Mouse (Mus musculus) layer of hippocampus, adult 9-11 months (tissue): Measurements from ENCODE around the gene Hic1.

Source experiments
- DNase-seq: peaks from one replicate; pipeline ENCODE4 v3.0.0; 2022

Hic1 gene

DNA sequence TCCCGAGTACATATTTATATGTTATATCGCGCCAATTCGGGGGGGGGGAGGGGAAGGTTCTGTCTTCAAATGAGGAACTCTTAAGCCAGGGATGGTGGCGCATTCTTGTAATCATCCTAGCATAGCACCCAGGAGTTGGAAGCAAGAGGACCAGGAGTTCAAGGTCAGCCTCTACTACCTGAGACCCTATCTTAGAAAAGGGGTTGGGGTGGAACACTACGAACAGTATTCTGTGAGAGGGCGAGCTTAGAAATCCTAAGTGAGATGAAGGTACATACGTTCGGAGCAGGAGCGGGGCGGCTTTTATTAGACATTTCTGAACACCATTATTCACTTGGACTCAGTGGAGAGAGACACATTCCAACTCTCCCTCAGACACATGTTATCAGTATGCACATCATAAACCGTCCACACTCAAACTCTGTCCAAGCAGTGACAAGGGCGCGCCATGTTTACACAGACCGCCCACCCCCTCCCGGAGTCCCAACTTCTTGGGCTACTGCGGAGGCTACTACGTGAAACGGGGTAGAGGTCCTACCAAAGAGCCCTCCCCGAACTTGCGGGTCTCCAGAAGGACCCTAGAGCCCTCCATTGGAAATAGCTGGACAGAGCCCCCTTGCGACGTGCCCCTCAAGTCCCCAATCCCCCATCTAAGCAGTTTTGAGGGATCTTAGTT, at the start of gene Hic1:
Gene Hic1 (minus strand): TSS at position 115 of the 676 bp plus-strand sequence.
- no peak for DNase-seq

DNA sequence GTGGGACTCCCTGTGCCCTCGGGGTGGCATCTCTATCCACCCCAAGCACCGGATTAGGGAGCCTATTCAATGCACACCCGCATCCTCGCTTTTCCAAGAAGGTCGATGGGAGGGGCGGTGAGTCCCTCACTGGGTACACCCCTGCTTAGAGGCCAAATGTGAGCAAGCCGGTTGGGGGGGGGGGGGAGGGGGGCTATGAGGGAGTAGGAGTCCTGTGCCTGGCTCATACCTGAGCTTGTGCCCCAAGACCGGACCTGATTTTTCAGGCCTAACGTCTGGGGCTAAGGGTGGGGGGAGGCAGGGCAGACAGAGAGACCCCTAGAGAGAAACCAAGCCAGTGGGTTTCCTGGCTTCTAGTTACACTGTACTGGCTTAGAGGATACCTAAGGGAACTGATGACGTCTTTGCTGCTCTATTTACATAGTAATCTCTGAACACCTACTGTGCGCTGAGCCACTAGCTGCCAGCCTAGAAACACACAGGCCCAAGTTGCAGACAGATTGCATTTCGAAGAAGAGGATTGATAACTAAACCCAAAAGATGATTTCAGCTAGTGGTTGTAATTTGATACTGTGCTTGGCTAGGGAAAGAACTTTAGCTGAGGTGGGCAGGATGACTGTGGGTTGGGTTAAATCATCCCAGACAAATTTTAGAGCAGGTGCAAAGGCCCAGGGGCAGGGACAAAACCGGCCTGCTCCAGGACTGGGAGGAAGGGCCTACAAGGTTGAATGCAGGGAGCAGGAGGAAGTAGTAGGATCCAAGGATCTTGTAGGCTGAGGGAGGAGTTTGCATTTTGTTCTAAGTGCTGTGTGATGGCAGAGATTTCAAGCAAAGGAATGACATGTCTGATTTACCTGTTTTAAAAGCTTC, 45.0 kb upstream of the Hic1 start:
- no peak for DNase-seq

DNA sequence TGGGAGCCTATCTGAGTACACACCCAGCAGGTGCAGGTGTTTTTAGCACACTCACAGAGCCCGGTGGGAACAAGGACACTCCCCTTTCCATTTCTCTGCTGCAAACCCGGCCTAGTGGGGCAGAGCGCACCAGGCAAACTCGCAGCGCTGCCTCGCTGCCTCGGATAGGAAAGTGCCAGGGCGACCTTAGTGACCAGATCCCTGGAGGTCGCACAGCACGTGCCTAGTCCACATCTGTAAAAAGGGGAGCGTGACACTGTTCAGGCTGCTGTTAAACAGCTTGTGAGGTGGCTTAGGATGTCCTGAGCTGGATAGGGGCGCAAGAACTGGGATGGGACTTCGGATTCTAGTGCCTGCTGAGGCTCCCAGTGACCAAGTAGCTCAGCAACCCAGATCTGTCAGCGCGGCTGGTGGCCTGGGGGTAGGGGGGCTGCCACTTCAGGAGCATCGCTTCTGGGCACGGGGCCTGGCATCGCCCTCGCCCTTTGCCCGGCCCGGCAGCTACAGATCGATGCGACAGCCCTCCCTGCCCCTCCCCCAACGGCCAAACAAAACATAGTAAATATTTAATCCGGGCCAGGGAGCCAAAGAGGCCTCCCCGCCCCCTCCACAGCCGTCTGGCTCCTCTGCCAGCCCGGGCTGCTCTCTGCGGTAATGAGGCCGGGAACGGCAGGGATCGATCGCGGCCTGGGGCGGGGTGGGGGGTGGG, 44.2 kb upstream of the Hic1 start:
- DNase-seq: no peak

- no peak for DNase-seq
Measured at GRCm38 (mm10) chr11:75212876-75213275, 43.6 kb upstream of the Hic1 start.

DNA sequence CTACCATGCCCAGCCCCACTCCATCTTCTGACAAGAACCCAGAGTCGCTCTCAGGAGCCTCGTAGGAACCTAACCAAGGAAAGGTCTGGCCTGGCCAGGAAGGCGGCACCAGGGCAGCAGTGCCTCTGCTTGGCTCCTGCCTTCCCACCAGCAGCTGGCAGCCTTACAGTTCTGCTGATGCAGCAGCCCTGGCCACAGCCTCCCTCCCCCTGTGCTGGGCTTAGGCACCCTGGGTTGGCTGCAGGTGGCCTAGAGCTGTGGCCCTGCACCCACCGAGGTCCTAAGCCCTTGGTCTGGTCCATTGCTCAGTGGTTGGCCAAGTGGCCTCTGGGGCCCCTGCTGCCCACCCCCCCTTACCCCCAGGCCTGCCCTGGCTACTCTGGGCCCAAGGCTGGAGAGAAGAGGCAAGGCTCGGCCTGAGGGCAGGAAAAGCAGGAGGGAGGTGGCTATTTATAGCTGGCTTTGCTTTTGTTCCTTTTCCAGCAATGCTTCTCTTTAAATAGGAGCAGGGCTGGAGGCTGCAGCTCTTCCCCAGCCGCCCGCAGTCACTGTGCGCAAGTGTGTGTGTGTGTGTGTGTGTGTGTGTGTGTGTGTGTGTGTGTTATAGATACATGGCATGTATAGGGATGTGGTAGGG, 42.8 kb upstream of the Hic1 start:
- DNase-seq: peak; percentile 59

DNA sequence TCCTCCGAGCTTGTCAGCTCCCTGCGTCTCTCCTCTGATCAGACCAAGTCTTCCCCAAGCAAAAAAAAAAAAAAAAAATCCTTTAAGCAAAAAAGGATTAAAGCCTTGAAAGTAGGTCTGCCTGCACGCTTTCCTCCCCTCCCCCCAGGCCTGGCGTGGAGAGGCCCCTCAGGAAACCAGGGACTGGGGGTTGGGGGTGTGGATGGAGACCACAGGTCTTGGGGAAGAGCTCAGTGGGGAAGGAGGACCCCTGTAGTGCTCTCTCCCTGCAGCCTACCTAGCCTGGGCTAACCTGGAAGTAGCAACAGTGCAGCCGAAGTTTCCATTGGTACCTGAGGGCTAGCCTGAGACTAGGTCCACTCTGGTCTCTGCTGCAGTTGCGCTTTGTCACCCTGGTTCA, 41.4 kb upstream of the Hic1 start:
- no peak for DNase-seq

DNA sequence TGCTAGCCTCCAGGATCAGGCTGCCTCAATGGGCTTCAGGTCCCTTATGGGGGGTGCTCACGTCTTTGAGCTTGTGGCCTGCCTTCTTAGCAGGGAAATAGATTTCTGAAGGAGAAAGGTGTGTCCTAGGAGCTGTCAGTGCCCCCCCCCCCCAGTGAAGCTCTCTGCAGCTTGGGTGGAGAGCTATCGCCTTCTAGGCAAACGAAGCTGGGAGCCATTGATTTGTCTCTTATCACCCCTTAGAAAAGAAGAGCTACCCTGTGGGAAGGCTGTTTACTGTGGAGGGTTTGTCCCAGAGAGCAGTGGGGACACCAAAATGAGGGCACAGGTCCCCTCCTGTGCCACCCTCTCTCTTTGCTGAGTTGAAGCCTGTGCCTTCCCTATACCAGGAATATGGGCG, 40.8 kb upstream of the Hic1 start:
- no peak for DNase-seq

GRCm38 (mm10) chr11:75209363-75209762, 40.0 kb upstream of the Hic1 start:
- peak; percentile 70 for DNase-seq

DNA sequence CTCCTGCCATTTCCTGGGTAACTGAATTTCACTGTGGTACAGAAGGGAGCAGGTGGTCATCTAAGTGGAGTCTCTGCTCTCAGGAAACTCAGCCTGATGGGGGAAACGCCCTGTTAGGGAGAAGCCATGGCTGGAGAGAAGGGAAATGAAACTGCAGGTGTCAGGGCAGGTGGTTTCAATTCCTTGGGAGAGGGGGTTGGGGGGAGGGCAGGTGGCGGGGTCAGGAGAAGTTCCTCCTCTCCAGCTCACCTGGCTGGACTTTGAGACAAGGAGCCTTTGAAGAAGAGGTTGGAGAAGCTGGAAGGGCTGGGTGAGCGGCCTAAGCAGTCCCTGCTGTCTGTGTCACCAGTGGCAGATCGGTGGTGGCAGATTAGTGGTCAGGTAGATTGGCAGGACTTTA, 37.0 kb upstream of the Hic1 start:
- DNase-seq: no peak

GRCm38 (mm10) chr11:75204472-75204871, 35.2 kb upstream of the Hic1 start:
- no peak for DNase-seq

GRCm38 (mm10) chr11:75203926-75204325, 34.6 kb upstream of the Hic1 start:
- DNase-seq: no peak

DNA sequence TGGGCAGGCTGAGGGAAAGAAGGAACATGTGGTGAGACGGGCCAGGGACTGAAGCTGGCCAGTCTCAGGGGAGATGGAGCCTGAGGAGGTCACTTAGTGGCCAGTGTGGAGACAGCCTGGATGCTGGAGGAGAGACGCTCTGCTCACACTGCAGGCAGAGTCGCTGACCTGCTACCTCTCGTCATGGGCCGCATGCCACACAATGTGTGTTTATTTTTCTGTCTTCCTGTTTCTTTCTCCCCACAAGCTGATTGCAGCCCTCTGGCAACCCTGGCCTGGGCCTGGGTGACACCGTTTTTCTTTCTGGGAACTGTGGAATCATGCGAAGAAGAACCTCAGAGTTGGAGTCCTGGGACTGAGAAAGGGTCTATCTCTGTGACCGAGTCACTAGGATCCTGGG, 32.4 kb upstream of the Hic1 start:
- DNase-seq: no peak

DNA sequence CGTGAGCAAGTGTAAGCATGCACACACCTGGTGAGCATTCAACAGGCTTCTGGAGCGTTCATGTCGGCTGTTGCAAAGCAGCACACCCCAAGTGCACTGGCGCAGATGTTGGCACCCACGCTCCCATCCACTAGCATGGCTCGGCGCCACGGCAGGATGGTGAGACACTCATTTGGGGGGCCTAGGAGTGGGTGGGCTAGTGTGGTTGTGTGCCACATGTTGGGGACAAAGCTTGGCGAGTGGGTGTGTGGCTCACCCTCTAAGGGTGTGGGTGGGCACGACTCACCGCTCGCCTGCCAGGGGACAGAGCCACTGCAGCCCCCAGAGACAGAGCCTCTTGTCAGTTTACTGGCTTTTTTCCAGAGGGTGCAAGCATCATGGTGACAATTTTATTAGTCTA, 31.6 kb upstream of the Hic1 start:
- peak; percentile 83 for DNase-seq

DNA sequence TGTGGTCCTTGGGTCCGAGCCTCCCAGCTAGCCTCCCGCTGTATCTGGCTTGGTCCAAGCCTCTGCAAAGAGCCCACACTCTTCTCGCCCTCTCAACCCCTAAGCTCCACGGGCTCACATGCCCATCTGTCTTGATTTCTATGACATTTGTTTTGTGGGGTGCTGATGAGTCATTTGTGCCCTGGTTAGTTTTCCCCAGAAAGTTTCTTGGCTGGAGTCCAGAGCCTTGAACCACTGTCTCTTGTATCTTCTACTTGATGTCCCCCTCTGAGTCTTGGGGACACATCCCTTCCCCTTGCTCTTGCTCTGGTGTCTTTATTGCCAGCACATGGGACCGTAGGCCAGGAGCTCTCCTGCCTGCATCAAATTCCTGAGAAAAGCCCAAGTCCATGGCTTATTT, 30.6 kb upstream of the Hic1 start:
- no peak for DNase-seq

GRCm38 (mm10) chr11:75198792-75199191, 29.5 kb upstream of the Hic1 start:
- DNase-seq: no peak

GRCm38 (mm10) chr11:75197956-75198355, 28.6 kb upstream of the Hic1 start:
- DNase-seq: no peak

DNA sequence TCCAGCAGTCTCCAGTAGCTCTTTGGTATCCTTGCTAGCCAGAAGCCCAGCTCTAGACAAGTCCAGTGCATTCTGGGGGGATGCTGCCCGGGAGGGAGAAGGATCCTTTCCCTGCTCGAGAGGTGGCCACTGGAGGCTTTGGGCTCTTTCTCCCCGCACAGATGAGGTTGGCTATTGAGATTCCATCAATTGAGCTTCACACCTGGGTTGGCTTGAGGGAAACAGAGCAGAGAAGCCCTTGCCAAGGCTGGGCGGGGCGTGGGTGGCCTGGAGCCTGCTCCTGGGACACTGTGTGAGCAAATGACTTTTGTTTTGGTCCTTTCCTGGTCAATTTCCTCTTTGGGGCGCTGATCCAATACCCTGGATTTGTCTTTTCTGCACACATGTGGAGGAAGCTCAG, 26.8 kb upstream of the Hic1 start:
- DNase-seq: no peak

- peak; percentile 69 for DNase-seq
Measured at GRCm38 (mm10) chr11:75194850-75195461, 25.6 kb upstream of the Hic1 start.

GRCm38 (mm10) chr11:75194121-75194849, 25.0 kb upstream of the Hic1 start:
- no peak for DNase-seq

GRCm38 (mm10) chr11:75193256-75194071, 24.1 kb upstream of the Hic1 start, which contains the start of gene Rtn4rl1:
Rtn4rl1 (plus strand) TSS chr11:75193783.
- peak; percentile 78 for DNase-seq
